Comparison of ENCODE assay signal across 17 mouse cellular contexts in the genomic region with DNA sequence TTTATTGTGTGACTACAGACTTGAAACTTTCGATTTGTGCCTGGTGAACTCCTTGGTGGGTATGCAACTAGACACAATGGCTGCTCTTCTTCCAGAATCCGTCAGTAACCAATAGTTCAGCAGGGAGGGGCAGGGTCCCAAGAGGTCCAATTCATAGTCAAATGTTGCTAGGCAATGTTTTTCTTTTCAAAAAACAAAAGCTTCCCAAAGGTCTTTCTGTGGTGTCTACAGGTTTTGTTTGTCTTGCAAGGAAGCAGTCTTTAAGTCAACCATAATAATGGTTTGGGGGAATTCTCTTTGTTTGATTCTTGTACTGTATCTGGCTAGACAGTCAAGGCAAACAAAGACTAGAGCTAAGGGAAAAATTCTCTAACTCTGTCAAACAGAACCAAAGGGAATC.
"Had no signal": no experiment of that assay in that cellular context is flagged by ENCODE, and none has a peak within 500 bp of the region (broad histone marks: within the 10 kb centered on the region; RNA-seq: fewer than 3 reads in every experiment).

No protein-coding gene starts in this region.

- H3K4me1 ChIP-seq: lung, embryonic 15.5 days; megakaryocyte, embryonic 14.5 days; midbrain, embryonic 13.5 days; midbrain, embryonic 15.5 days; neural tube, embryonic 12.5 days; stomach, embryonic 15.5 days had no signal

- H3K4me3 ChIP-seq: lung, embryonic 15.5 days; megakaryocyte, embryonic 14.5 days; midbrain, embryonic 13.5 days; midbrain, embryonic 15.5 days; neural tube, embryonic 12.5 days; stomach, embryonic 15.5 days had no signal

- H3K27ac ChIP-seq: lung, embryonic 15.5 days; macrophage; midbrain, embryonic 13.5 days; midbrain, embryonic 15.5 days; neural tube, embryonic 12.5 days; stomach, embryonic 15.5 days; stomach, postnatal 0 days had no signal

- ATAC-seq: lung, postnatal 0 days; midbrain, embryonic 13.5 days; midbrain, embryonic 15.5 days had no signal

- H3K4me2 ChIP-seq: lung, embryonic 15.5 days; midbrain, embryonic 11.5 days; midbrain, embryonic 13.5 days; midbrain, embryonic 15.5 days; neural tube, embryonic 12.5 days; stomach, embryonic 15.5 days had no signal

- H3K9ac ChIP-seq: lung, embryonic 15.5 days; midbrain, embryonic 13.5 days; midbrain, embryonic 15.5 days; neural tube, embryonic 12.5 days; stomach, embryonic 15.5 days had no signal

- H3K9me3 ChIP-seq: lung, embryonic 15.5 days; megakaryocyte, embryonic 14.5 days; midbrain, embryonic 13.5 days; midbrain, embryonic 15.5 days; neural tube, embryonic 12.5 days; stomach, embryonic 15.5 days had no signal

- DNase-seq: lung, adult 2 months; lung, postnatal 14 days; lung, postnatal 36 days; right cerebral cortex, postnatal 14 days; thymus, adult 2 months; thymus, postnatal 25 days; thymus, postnatal 4 days had no signal

- H3K36me3 ChIP-seq: lung, embryonic 15.5 days; midbrain, embryonic 13.5 days; midbrain, embryonic 15.5 days; neural tube, embryonic 12.5 days; stomach, embryonic 15.5 days had no signal
